Mouse (Mus musculus): ENCODE results near the gene Sort1. TPM values are rescaled to one million over a fixed set of nuclear protein-coding genes. Genes with fewer than 3 reads are reported as not detected.

The Sort1 gene
- total and polyA plus RNA-seq, 2 experiments from 2014 or later: 12.9 to 69.0 TPM

DNA sequence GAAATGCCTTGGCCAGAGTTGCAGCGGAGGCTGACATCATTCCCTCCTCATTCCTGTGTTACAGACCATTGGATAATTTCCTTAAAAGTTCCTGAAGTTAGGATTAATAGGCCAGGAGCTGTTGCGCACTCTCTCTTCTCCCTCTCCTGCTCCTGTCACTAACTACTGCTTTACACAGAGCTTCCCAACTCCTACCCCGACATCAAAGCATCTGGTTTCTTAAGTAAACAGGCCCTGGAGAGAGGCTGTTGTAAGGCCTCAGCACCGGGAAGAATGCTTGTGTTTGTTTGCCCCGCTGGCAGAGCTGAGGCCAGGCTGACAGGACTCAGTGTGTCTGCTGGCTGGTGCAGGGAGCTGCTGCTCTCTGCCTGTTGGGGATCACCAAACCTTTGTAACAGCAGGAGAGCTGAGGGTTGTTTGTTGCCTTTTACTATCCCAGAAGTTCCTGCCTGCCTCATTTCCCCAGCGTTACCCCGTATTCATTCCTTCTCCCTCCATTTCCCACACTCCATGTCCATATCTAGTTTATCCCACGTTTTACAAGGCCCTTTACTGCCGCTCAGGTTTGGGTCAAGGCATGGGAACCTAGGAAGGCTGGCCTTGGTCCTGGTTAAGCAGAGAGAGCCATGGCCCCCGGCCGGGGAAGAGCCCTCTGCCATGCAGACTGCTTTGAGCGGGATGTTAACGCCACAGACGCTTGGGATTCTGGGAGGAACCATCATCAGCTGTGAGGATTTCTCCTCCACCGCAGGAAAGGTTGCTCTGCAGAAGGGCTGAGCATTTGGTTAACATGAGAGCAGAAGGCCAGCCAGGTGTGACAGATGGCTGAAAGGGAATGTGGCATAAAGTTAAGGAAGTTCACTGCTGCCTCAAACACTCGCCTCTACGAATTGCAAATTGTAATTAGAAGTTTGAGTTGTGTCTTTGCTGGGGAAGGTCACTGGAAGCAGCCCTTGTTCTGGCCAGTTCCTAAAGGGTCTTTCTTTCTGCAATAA lies 4.2 kb downstream of the Sort1 start:
- H3K36me3 ChIP-seq (ENCODE audit: insufficient read depth): peaks cover 2% of the 10 kb centered on the region; the same call in 1 of the 2 replicates
- peaks cover 41% of the 10 kb centered on the region for H3K4me1 ChIP-seq (ENCODE audit: insufficient read depth)
- WGBS: 14% methylated on average over 17 of the region's 17 CpGs
- peak overlapping the region; percentile 39; the same call in 1 of the 2 replicates for H3K9ac ChIP-seq
- DNase-seq (peak; percentile 55), ATAC-seq (peak; percentile 20)
- peak overlapping the region; percentile 67 for H3K27ac ChIP-seq (ENCODE audit: low read depth, low read length)
- no peak overlapping the region for H3K4me3 ChIP-seq (ENCODE audit: low read depth, low read length)
- no peaks in the 10 kb centered on the region for H3K27me3 ChIP-seq (ENCODE audit: insufficient read depth, low read length)
- no peak for TF ChIP-seq CTCF (IDR thresholded peaks at IDR 0.05; ENCODE audit: low read depth)
- H3K9me3 ChIP-seq (ENCODE audit: low read length): no peaks in the 10 kb centered on the region
- peak overlapping the region; percentile 77 for H3K4me2 ChIP-seq (ENCODE audit: low read depth)

DNA sequence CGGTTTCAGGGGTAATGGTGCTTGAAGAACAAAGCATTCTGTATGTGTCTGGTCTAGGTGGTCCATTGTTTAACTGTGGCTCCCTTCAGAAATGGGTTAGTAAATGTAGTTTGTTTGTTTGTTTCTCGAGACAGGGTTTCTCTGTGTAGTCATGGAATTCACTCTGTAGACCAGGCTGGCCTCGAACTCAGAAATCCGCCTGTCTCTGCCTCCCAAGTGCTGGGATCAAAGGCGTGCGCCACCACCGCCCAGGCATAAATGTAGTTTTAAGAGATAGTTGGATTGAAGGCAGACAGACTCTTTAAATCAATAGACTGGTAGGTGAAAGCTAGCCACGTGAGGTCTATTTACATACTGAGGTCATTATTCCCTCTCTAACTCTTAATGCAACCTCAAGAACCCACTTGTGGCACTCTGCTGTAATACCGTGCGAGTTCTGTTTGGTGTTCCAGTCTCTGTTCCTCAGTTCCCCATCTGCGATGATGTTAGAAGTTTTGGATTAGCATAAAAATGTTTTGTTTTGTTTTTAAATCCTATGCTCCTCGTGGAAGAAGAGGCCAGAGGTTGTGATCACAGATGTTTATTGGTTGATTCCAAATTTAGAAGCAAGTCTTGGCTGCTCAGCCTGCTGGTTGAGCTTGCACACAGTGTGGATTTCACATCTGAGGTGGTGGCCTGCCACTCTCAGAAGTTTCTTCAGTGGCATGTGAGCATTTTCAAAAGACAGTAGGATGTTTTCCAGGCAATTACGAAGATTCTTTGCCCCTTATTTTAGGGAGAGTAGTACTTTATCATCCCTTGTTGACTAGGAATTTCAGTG lies 5.6 kb downstream of the Sort1 start:
- peaks cover 2% of the 10 kb centered on the region; the same call in 1 of the 2 replicates for H3K36me3 ChIP-seq (ENCODE audit: insufficient read depth)
- DNase-seq: no peak
- no peak overlapping the region for H3K9ac ChIP-seq
- ATAC-seq: no peak
- peaks cover 41% of the 10 kb centered on the region for H3K4me1 ChIP-seq (ENCODE audit: insufficient read depth)
- H3K27ac ChIP-seq (ENCODE audit: low read depth, low read length): no peak overlapping the region
- H3K9me3 ChIP-seq (ENCODE audit: low read length): no peaks in the 10 kb centered on the region
- no peak overlapping the region for H3K4me3 ChIP-seq (ENCODE audit: low read depth, low read length)
- TF ChIP-seq CTCF (IDR thresholded peaks at IDR 0.05; ENCODE audit: low read depth): no peak
- no peak overlapping the region for H3K4me2 ChIP-seq (ENCODE audit: low read depth)
- WGBS: 81% methylated on average over 13 of the region's 13 CpGs
- no peaks in the 10 kb centered on the region for H3K27me3 ChIP-seq (ENCODE audit: insufficient read depth, low read length)

DNA sequence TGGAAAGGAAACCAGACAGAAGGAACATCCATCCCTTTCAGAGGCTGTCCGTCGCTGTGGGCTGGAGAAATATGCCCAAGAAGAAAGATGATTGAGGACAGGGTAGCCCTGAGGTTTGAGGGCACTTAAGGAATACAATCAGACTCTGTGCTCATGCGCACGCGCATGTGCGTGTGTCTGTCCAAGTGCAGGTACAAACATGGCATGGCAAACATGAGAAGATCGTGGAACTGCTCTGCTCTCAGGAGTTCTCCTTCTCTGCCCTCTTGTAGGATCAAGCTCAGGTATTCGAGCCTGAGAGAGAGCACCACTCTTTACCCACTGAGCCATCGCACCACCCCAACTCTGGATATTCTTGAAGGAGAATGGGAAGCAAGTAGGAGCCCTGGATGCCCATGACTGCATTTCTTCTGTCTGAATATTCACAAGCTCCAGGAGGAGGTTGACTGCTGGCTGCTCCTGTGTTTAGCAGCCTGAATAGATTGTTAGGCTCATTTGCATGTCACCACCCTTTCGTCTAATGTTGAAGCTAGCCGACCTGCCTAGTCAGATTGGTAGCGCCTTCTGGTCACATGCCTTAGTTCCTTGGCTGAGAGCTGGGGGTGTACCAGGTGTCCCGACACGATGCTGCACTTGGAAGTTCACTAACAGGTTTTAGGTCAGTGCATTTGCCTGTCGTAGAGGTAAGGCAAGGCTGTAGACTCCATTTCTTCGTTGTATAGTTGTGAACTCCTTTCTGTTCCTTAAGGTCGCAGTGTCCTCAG lies 7.3 kb downstream of the Sort1 start:
- Histone ChIP-seq H3K4me1 (ENCODE audit: insufficient read depth) (peaks cover 44% of the 10 kb centered on the region), H3K27me3 (ENCODE audit: insufficient read depth, low read length) (no peaks in the 10 kb centered on the region), H3K4me2 (ENCODE audit: low read depth) (no peak overlapping the region), H3K9me3 (ENCODE audit: low read length) (no peaks in the 10 kb centered on the region), H3K27ac (ENCODE audit: low read depth, low read length) (no peak overlapping the region), H3K36me3 (ENCODE audit: insufficient read depth) (peaks cover 2% of the 10 kb centered on the region; the same call in 1 of the 2 replicates), H3K9ac (no peak overlapping the region), H3K4me3 (ENCODE audit: low read depth, low read length) (no peak overlapping the region)
- no peak for ATAC-seq
- 61% methylated on average over 17 of the region's 17 CpGs for WGBS
- no peak for DNase-seq
- TF ChIP-seq CTCF (IDR thresholded peaks at IDR 0.05; ENCODE audit: low read depth): no peak

DNA sequence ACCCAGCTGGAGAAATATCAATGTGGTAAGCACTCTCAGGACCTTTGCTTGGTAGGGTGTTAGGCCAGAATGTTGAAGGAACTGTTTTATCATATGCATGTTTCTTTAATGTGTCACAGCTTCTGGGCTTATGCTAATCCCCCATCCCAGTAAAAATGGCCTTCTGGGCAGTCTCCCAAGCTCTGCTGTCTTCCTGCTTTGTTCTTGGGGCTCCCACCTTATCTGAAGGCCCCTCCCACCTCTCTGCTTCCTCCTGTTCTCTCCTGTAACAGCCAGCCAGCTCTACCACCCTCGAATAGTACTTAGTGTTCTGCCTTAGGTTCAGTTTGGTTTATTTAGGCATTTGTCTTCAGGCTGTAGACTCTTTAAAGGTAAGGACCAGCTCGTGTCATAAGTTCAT lies 10.5 kb downstream of the Sort1 start:
- no peak overlapping the region for H3K4me2 ChIP-seq (ENCODE audit: low read depth)
- no peak overlapping the region for H3K9ac ChIP-seq
- H3K4me3 ChIP-seq (ENCODE audit: low read depth, low read length): no peak overlapping the region
- WGBS: 47% methylated on average over 2 of the region's 2 CpGs
- H3K27ac ChIP-seq (ENCODE audit: low read depth, low read length): no peak overlapping the region
- no peak for ATAC-seq
- H3K9me3 ChIP-seq (ENCODE audit: low read length): no peaks in the 10 kb centered on the region
- no peak for TF ChIP-seq CTCF (IDR thresholded peaks at IDR 0.05; ENCODE audit: low read depth)
- H3K4me1 ChIP-seq (ENCODE audit: insufficient read depth): peaks cover 38% of the 10 kb centered on the region
- H3K36me3 ChIP-seq (ENCODE audit: insufficient read depth): peaks cover 2% of the 10 kb centered on the region; the same call in 1 of the 2 replicates
- no peaks in the 10 kb centered on the region for H3K27me3 ChIP-seq (ENCODE audit: insufficient read depth, low read length)
- DNase-seq: no peak

DNA sequence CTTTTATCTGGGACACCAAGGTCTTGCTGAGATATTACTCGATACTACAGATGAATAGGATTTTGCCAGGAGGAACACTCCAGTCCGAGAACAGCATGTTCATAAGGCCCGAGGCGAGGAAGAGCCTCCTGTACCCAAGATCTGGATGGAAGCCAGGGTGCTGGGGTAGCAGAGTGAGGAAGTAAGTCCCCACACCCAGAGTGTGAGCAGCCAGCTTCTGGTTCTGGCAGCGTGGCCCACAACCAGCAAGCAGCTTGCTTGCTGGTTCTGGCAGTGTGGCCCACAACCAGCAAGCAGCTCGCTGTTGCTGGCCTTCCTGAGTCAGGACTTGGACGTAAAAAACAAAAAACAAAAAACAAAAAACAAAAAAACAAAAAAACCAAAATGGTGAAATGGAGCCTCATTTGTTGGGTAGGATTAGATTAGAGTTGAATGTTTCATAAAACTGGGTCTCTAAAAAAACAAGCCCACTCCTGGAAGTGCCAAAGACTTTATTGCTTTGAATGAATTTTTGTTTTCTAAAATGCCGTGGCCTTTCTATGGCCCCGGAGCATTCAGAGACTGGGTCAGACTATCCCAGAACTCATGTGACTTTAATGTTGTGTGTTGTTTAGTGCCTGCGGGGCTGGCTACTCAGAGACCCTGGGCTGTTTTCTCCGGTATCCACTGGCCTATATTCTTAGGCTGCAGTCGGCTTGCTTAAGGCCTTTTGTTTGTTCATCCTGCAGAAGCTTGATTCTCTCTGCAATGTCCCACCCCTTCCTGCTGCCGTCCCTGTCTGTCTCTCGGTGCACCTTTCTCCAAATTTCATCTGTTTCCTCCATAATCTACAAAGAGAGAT lies 11.7 kb downstream of the Sort1 start:
- ATAC-seq (peak; percentile 20; the same call in 1 of the 2 replicates), DNase-seq (peak; percentile 48)
- H3K27ac ChIP-seq (ENCODE audit: low read depth, low read length): peak overlapping the region; percentile 80
- no peaks in the 10 kb centered on the region for H3K36me3 ChIP-seq (ENCODE audit: insufficient read depth)
- TF ChIP-seq CTCF (IDR thresholded peaks at IDR 0.05; ENCODE audit: low read depth): no peak
- H3K4me3 ChIP-seq (ENCODE audit: low read depth, low read length): no peak overlapping the region
- peaks cover 34% of the 10 kb centered on the region for H3K4me1 ChIP-seq (ENCODE audit: insufficient read depth)
- WGBS: 12% methylated on average over 14 of the region's 14 CpGs
- no peaks in the 10 kb centered on the region for H3K9me3 ChIP-seq (ENCODE audit: low read length)
- no peaks in the 10 kb centered on the region for H3K27me3 ChIP-seq (ENCODE audit: insufficient read depth, low read length)
- peak overlapping the region; percentile 40 for H3K4me2 ChIP-seq (ENCODE audit: low read depth)
- H3K9ac ChIP-seq: peak overlapping the region; percentile 26
